Mouse (Mus musculus) ES-Bruce4 (cell line): ENCODE data around the gene AC124502.3.

Experiments
- CTCF ChIP-seq: IDR thresholded peaks from one replicate; pipeline ENCODE4 v1.8.1; 2011; ENCODE audit warnings: low read depth, low read length
- EP300 ChIP-seq: IDR thresholded peaks from 2 replicates; pipeline ENCODE4 v1.6.1; 2011; ENCODE audit warnings: low read depth, low read length; ENCODE audit not compliant: insufficient read depth

DNA sequence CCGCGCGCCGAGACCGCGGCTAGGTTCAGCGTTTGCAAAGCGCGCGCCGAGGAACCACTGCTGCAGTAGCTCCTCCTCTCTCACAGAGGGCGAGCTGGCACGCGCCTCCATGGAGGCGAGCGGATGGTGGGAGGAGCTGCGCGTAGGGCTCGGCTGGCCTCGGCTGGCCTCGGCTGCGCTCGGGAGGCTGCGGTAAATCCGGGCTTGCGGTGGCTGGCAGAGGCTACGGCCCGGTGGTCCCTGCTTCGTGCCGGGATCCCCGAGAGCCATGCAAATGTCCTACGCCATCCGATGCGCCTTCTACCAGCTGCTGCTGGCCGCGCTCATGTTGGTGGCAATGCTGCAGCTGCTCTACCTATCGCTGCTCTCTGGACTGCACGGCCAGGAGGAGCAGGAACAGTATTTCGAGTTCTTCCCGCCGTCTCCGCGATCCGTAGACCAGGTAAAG is at the start of gene AC124502.3, which contains the start of gene B4gat1:
- TF ChIP-seq CTCF: peak; percentile 17
- no peak for TF ChIP-seq EP300
